Mouse (Mus musculus): ENCODE measurements at regions not wholly inside any gene's neighbourhood (a gene's known extent, or its start where the extent isn't known, plus 50 kb on each side); places are given as distances from the start of the nearest gene placed in this dataset.

DNA sequence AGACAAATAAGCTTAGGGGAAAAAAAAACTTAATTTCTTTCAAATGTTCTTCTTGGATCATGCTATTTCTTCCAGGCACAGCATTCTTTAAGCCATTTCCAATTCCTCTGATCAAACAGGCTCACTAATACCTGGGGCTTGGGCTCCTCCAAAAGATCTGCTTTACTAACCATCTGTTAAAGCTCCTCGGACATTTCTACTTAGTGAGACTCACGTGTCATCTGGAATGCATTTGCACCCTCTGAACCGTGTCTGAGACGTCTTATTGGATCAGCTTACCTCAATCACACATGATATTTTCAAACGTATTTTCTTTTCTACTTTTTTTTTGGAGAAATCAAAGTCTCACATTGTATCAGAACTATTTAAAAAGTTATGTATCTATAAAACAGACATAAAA lies 132.4 kb downstream of the Npr3 start:
- DNase-seq (ENCODE audit: extremely low spot score, low spot score), result no peak

- no peak for DNase-seq (ENCODE audit: extremely low spot score, low spot score)
These were observed 136.5 kb downstream of the Npr3 start for GRCm38 (mm10) chr15:11770596-11770995.

DNA sequence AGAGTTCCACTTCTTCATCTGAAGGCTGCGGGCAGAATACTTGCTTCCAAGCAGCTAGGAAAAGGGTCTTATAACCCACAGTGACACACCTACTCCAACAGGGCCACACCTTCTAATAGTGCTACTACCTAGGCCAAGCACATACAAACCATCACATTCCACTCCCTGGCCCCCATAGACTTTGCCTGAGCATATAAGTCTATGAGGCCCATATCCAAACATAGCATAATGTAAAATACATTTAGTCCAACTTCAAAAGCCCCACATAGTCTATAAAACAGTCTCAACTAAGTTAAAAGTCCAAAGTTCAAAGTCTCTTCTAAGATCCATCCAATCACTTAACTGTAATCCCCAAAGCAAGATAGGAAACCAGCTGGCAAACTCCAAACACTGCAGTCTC lies 149.1 kb downstream of the Npr3 start:
- DNase-seq (ENCODE audit: extremely low spot score, low spot score), result no peak

GRCm38 (mm10) chr15:11756786-11757185 lies 150.3 kb downstream of the Npr3 start:
- DNase-seq (ENCODE audit: extremely low spot score, low spot score), result no peak

DNA sequence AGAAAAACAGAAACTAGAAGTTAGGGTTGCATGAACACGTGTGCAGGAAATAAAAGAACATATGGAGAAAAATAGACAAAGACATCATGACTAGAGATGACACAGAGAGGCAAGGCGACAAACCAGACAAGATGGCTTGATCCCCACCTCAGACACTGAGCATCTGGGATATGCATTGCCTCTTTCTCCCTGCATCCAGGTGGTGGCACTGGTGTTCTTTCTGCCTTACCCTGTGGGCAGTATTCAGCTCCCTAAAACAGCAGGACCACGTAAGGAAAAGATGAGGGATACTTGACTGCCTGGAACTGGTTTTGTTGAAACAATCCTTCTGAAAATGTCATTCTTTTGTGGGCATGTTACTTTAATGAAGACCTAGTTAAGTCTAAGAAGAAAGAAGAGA lies 153.9 kb downstream of the Npr3 start:
- DNase-seq (ENCODE audit: extremely low spot score, low spot score), result peak; percentile 37

GRCm38 (mm10) chr15:11750893-11751292 lies 156.2 kb downstream of the Npr3 start:
- no peak for DNase-seq (ENCODE audit: extremely low spot score, low spot score)

- no peak for DNase-seq (ENCODE audit: extremely low spot score, low spot score)
These were observed 157.6 kb downstream of the Npr3 start for GRCm38 (mm10) chr15:11749509-11749908.

- no peak for DNase-seq (ENCODE audit: extremely low spot score, low spot score)
These were observed 158.8 kb downstream of the Npr3 start for GRCm38 (mm10) chr15:11748306-11748705.

GRCm38 (mm10) chr15:11746754-11747153 lies 160.3 kb downstream of the Npr3 start:
- no peak for DNase-seq (ENCODE audit: extremely low spot score, low spot score)

- no peak for DNase-seq (ENCODE audit: extremely low spot score, low spot score)
These were observed 161.3 kb downstream of the Npr3 start for GRCm38 (mm10) chr15:11745629-11746372.

GRCm38 (mm10) chr15:11744903-11745302 lies 162.2 kb downstream of the Npr3 start:
- DNase-seq (ENCODE audit: extremely low spot score, low spot score), result no peak

- DNase-seq (ENCODE audit: extremely low spot score, low spot score), result no peak
These were observed 162.8 kb downstream of the Npr3 start for GRCm38 (mm10) chr15:11744296-11744695.

- DNase-seq (ENCODE audit: extremely low spot score, low spot score), result no peak
These were observed 164.3 kb downstream of the Npr3 start for GRCm38 (mm10) chr15:11742820-11743219.

DNA sequence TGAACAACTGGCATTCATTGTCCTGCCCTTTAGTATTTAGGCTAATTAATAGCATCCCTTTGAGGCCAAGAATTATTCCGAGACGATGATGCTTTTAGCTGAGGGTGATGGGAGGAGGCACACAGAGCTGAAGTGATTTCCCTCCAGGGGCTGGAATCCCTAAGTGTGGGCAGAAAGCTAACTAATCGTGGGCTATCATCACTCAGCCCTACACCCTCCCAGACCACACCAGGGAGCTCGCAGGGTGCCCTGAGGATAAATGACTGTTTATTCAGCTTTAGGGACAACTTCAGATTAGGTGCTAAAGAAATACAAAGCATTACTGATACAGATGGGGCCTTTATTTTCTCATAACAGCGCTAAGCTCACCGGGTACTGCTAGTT lies 164.7 kb downstream of the Npr3 start:
- DNase-seq (ENCODE audit: extremely low spot score, low spot score), result peak; percentile 26

- DNase-seq (ENCODE audit: extremely low spot score, low spot score), result peak; percentile 33
These were observed 165.3 kb downstream of the Npr3 start for GRCm38 (mm10) chr15:11741598-11742345.

DNA sequence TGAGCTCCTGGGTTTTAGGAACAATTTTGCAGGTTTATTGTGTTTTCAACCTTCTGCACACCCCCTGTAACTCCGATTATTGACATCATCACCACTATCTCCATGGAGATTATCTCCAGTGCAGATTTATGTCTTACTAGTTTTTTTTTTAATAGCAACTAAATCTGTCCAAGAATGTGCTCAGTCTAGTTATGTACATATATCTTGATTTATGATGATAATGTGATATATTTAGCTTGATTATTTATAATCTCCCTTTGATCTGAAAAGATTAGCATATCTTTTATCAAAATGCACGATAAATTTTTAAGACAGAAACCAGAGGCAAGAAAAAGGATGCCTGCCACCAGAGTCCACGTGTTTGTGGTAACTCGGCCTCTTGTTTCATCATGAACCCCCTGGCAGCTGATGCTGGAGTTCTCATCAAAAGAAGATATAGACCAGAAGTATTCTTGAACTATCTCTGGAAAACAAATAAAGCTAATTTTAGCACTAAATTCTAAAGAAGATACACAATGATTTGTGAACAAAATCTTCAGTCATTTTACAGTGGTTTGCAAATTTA lies 169.6 kb downstream of the Npr3 start:
- DNase-seq (ENCODE audit: extremely low spot score, low spot score), result no peak

- DNase-seq (ENCODE audit: extremely low spot score, low spot score), result no peak
These were observed 172.3 kb downstream of the Npr3 start for GRCm38 (mm10) chr15:11734639-11735265.

- DNase-seq (ENCODE audit: extremely low spot score, low spot score), result no peak
These were observed 177.7 kb downstream of the Npr3 start for GRCm38 (mm10) chr15:11729381-11729780.

- DNase-seq (ENCODE audit: extremely low spot score, low spot score), result no peak
These were observed 181.2 kb downstream of the Npr3 start for GRCm38 (mm10) chr15:11725620-11726530.

GRCm38 (mm10) chr15:11720645-11721044 lies 186.4 kb downstream of the Npr3 start:
- DNase-seq (ENCODE audit: extremely low spot score, low spot score), result no peak
